Mouse (Mus musculus) hindbrain, embryonic 14.5 days (tissue): ENCODE results near the gene Arhgef3. TPM values are rescaled to one million over a fixed set of nuclear protein-coding genes. Genes with fewer than 3 reads are reported as not detected.
A peak's percentile ranks its signal among the peaks of the same experiment; 100 is the strongest.

ENCODE experiments used
- ATAC-seq: fragments of 200-750 bp; cut with Nextera tagmentation; 2 replicates; pipeline ENCODE4 v1.8.0; 2017; ENCODE audit warnings: moderate number of reproducible peaks, mild to moderate bottlenecking, moderate TSS enrichment, moderate library complexity; ENCODE audit not compliant: low FRiP score
- DNase-seq: peaks from one replicate; pipeline ENCODE4 v3.0.0-alpha.2; 2015; ENCODE audit warnings: low spot score
- H3K27ac ChIP-seq: fragments of 300-500 bp; sonication (generic); 2 replicates; pipeline ENCODE4 v1.5.1; 2014; ENCODE audit warnings: mild to moderate bottlenecking, moderate library complexity
- H3K27me3 ChIP-seq: fragments of 300-500 bp; sonication (generic); 2 replicates; pipeline ENCODE4 v1.6.1; 2014; ENCODE audit warnings: mild to moderate bottlenecking, low read length, mixed read lengths; ENCODE audit not compliant: control insufficient read depth, insufficient read depth
- H3K36me3 ChIP-seq: fragments of 300-500 bp; sonication (generic); replicated peaks from 2 replicates; pipeline ENCODE4 v1.6.1; 2014; ENCODE audit not compliant: control insufficient read depth, insufficient read depth
- H3K4me1 ChIP-seq: fragments of 300-500 bp; sonication (generic); replicated peaks from 2 replicates; pipeline ENCODE4 v1.6.1; 2014; ENCODE audit warnings: antibody characterized with exemption, low read length, mixed read lengths; ENCODE audit not compliant: control insufficient read depth, insufficient read depth
- H3K4me2 ChIP-seq: fragments of 300-500 bp; sonication (generic); replicated peaks from 2 replicates; pipeline ENCODE4 v1.6.1; 2014; ENCODE audit warnings: mild to moderate bottlenecking, moderate library complexity
- H3K4me3 ChIP-seq: fragments of 300-500 bp; sonication (generic); replicated peaks from 2 replicates; pipeline ENCODE4 v1.5.1; 2014; ENCODE audit warnings: mild to moderate bottlenecking, low read length
- H3K9ac ChIP-seq: fragments of 300-500 bp; sonication (generic); 2 replicates; pipeline ENCODE4 v1.6.1; 2014
- H3K9me3 ChIP-seq: fragments of 300-500 bp; sonication (generic); 2 replicates; pipeline ENCODE4 v1.6.1; 2016; ENCODE audit warnings: low read length; ENCODE audit not compliant: control insufficient read depth
- WGBS: fragments of 180-500 bp; shearing (Covaris S2); extraction: QIAGEN DNeasy Blood & Tissue Kit; methylation state at CpG from one replicate; pipeline ENCODE4 v1.1.7; 2014; 5-methylcytosine and 5-hydroxymethylcytosine counted together
- polyA plus RNA-seq: library from polyadenylated mRNA; unstranded; fragments of >200 nt; fragmentation: Nextera tagmentation; extraction: Ambion mirVana; gene quantifications from 2 replicates; pipeline ENCODE4 v1.2.1, GENCODE M21; 2014

The Arhgef3 gene
- polyA plus RNA-seq, 1 experiment from 2014 or later: 11.8 TPM

- no peaks in the 10 kb centered on the region; the same call in 1 of the 2 replicates for H3K4me1 ChIP-seq
- 69% methylated on average over 6 of the region's 6 CpGs for WGBS
- H3K27me3 ChIP-seq: no peaks in the 10 kb centered on the region
- no peak overlapping the region for H3K27ac ChIP-seq
- H3K9ac ChIP-seq: no peak overlapping the region
- no peaks in the 10 kb centered on the region for H3K36me3 ChIP-seq
- ATAC-seq: no peak
- no peaks in the 10 kb centered on the region for H3K9me3 ChIP-seq
- H3K4me3 ChIP-seq: no peak overlapping the region
- peak; percentile 35 for DNase-seq
- H3K4me2 ChIP-seq: no peak overlapping the region
Observed at GRCm38 (mm10) chr14:27397526-27397925, 282.8 kb downstream of the Arhgef3 start.

GRCm38 (mm10) chr14:27400495-27400894 is 285.8 kb downstream of the Arhgef3 start:
- Histone ChIP-seq H3K9me3 (no peaks in the 10 kb centered on the region), H3K4me3 (no peak overlapping the region), H3K27ac (no peak overlapping the region), H3K36me3 (no peaks in the 10 kb centered on the region), H3K4me2 (no peak overlapping the region), H3K4me1 (no peaks in the 10 kb centered on the region; the same call in 1 of the 2 replicates), H3K27me3 (no peaks in the 10 kb centered on the region), H3K9ac (no peak overlapping the region)
- 89% methylated on average over 6 of the region's 6 CpGs for WGBS
- DNase-seq (no peak), ATAC-seq (no peak)

GRCm38 (mm10) chr14:27401717-27402278 is 287.1 kb downstream of the Arhgef3 start:
- no peak overlapping the region for H3K27ac ChIP-seq
- H3K9me3 ChIP-seq: no peaks in the 10 kb centered on the region
- no peaks in the 10 kb centered on the region for H3K27me3 ChIP-seq
- 90% methylated on average over 12 of the region's 12 CpGs for WGBS
- H3K36me3 ChIP-seq: no peaks in the 10 kb centered on the region
- no peak overlapping the region for H3K4me2 ChIP-seq
- ATAC-seq: no peak
- DNase-seq: no peak
- no peak overlapping the region for H3K4me3 ChIP-seq
- H3K9ac ChIP-seq: no peak overlapping the region
- H3K4me1 ChIP-seq: no peaks in the 10 kb centered on the region

- H3K4me3 ChIP-seq: no peak overlapping the region
- no peaks in the 10 kb centered on the region for H3K36me3 ChIP-seq
- H3K27me3 ChIP-seq: no peaks in the 10 kb centered on the region
- H3K9me3 ChIP-seq: no peaks in the 10 kb centered on the region
- ATAC-seq (no peak), DNase-seq (no peak)
- H3K4me1 ChIP-seq: no peaks in the 10 kb centered on the region
- WGBS: 84% methylated on average over 10 of the region's 10 CpGs
- H3K9ac ChIP-seq: no peak overlapping the region
- H3K27ac ChIP-seq: no peak overlapping the region
- H3K4me2 ChIP-seq: no peak overlapping the region
Observed at GRCm38 (mm10) chr14:27402332-27403250, 287.9 kb downstream of the Arhgef3 start.

- ATAC-seq (no peak), DNase-seq (no peak)
- WGBS: 95% methylated on average over 4 of the region's 4 CpGs
- H3K27me3 ChIP-seq: no peaks in the 10 kb centered on the region
- no peaks in the 10 kb centered on the region for H3K36me3 ChIP-seq
- H3K4me1 ChIP-seq: no peaks in the 10 kb centered on the region
- no peak overlapping the region for H3K4me2 ChIP-seq
- H3K27ac ChIP-seq: no peak overlapping the region
- H3K9me3 ChIP-seq: peaks cover 6% of the 10 kb centered on the region; the same call in 1 of the 2 replicates
- H3K9ac ChIP-seq: no peak overlapping the region
- H3K4me3 ChIP-seq: no peak overlapping the region
Observed at GRCm38 (mm10) chr14:27405452-27405851, 290.8 kb downstream of the Arhgef3 start.

- Histone ChIP-seq H3K4me3 (no peak overlapping the region), H3K27me3 (no peaks in the 10 kb centered on the region), H3K36me3 (no peaks in the 10 kb centered on the region), H3K27ac (no peak overlapping the region), H3K9me3 (peaks cover 6% of the 10 kb centered on the region; the same call in 1 of the 2 replicates), H3K4me2 (no peak overlapping the region), H3K4me1 (no peaks in the 10 kb centered on the region), H3K9ac (no peak overlapping the region)
- ATAC-seq: no peak
- 100% methylated on average over 2 of the region's 2 CpGs for WGBS
- no peak for DNase-seq
Observed at GRCm38 (mm10) chr14:27405947-27406346, 291.2 kb downstream of the Arhgef3 start.

- ATAC-seq (no peak), DNase-seq (no peak)
- Histone ChIP-seq H3K27me3 (no peaks in the 10 kb centered on the region), H3K4me2 (no peak overlapping the region), H3K36me3 (no peaks in the 10 kb centered on the region), H3K4me1 (no peaks in the 10 kb centered on the region), H3K27ac (no peak overlapping the region), H3K4me3 (no peak overlapping the region), H3K9me3 (peaks cover 6% of the 10 kb centered on the region; the same call in 1 of the 2 replicates), H3K9ac (no peak overlapping the region)
- 90% methylated on average over 3 of the region's 3 CpGs for WGBS
Observed at GRCm38 (mm10) chr14:27408240-27408639, 293.5 kb downstream of the Arhgef3 start.

- Histone ChIP-seq H3K4me2 (no peak overlapping the region), H3K9ac (no peak overlapping the region), H3K27me3 (no peaks in the 10 kb centered on the region), H3K9me3 (peaks cover 6% of the 10 kb centered on the region; the same call in 1 of the 2 replicates), H3K4me1 (no peaks in the 10 kb centered on the region), H3K4me3 (no peak overlapping the region), H3K27ac (no peak overlapping the region), H3K36me3 (no peaks in the 10 kb centered on the region)
- 93% methylated on average over 3 of the region's 3 CpGs for WGBS
- ATAC-seq (no peak), DNase-seq (no peak)
Observed at GRCm38 (mm10) chr14:27409662-27410061, 295.0 kb downstream of the Arhgef3 start.

GRCm38 (mm10) chr14:27411492-27411891 is 296.8 kb downstream of the Arhgef3 start:
- no peak overlapping the region for H3K27ac ChIP-seq
- H3K27me3 ChIP-seq: no peaks in the 10 kb centered on the region
- WGBS: 93% methylated on average over 7 of the region's 7 CpGs
- peaks cover 6% of the 10 kb centered on the region; the same call in 1 of the 2 replicates for H3K9me3 ChIP-seq
- no peak overlapping the region for H3K4me3 ChIP-seq
- ATAC-seq (no peak), DNase-seq (no peak)
- H3K4me1 ChIP-seq: no peaks in the 10 kb centered on the region
- no peak overlapping the region for H3K4me2 ChIP-seq
- no peaks in the 10 kb centered on the region for H3K36me3 ChIP-seq
- H3K9ac ChIP-seq: no peak overlapping the region
